In the genomic region with DNA sequence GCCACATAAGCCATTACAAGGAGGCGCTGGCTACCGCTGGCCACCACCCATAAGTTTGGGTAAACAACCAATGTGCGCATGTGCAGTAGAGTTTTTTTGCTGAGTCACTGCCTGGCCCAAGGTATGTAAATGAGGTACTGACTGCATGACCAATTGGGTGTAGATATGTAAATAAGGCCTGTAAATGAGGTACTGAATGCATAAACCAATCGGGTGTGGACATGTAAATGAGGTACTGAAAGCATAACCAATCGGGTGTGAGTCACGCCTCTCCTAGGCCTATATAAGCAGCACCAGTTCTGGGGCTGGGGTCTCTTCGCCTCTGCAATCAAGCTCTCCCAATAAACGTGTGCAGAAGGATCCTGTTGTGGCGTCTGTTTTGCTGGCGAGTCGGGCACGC, we compare ENCODE assay signal across 10 mouse cellular contexts. TPM values are rescaled to one million over a fixed set of nuclear protein-coding genes. Genes with fewer than 3 reads are reported as not detected.
"Had no signal": no experiment of that assay in that cellular context is flagged by ENCODE, and none has a peak within 500 bp of the region (broad histone marks: within the 10 kb centered on the region; RNA-seq: fewer than 3 reads in every experiment).

No protein-coding gene starts in this region.

RNA-seq across cellular contexts. Expression of gene Gm26920, which starts 27.7 kb away (rescaled TPM):
- total RNA-seq: gastrocnemius, postnatal 25 days; gastrocnemius, postnatal 4 days; heart, adult 18-20 months; heart, postnatal 25 days; layer of hippocampus, adult 2 months; liver, adult 2 months had no signal
- polyA plus RNA-seq: heart, embryonic 16.5 days; intestine, postnatal 0 days; liver, adult 2 months; liver, embryonic 15.5 days; liver, postnatal 0 days had no signal
